Mouse (Mus musculus): ENCODE measurements around the gene Zhx3.
A peak's percentile ranks its signal among the peaks of the same experiment; 100 is the strongest.

The Zhx3 gene

DNA sequence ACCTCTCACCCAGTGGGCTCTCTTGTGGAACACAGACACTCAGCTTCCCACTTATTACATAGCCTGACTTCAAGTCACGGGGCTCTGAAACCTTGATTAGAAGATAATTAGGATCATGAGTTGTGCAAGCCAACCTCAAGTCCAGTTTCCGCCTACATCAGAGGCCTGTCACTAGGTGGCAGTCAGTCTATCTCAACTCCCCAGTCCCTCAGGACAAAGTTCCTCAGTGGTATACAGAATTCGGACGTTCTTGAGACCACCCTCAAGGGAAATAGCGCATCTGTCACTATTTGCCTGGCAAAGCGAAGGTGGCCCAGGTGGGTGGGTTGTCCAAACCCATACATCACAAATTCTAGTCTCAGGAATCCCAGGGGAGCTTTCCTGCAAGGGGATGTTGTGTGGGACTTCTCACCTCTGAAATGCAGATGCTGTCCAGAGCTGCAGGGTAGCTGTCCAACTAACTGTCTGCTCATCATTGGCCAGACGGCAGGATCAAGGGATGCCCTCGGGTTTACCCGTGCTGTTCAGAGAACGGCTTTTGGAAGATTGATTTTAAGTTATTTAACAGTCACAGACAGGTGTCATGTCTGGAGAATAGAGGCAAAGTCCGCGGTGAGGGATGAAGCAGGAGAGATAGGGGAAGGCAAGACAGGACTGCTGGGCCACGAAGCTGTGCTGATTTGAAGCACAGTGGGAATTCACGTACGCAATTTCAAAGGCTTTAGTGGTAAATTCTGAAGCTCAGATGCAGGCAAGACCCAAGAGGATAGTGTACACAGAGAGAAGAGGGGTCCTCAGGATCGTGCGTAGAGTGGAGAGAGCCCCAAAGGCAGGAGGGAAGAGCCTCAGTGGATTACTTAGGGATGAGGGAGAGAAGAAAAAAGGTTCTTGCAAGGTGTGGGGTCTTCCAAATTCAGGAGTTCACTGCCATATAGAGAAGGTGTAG is 142.7 kb downstream of the Zhx3 start:
- peak; percentile 79 for DNase-seq (ENCODE audit: low spot score)

DNA sequence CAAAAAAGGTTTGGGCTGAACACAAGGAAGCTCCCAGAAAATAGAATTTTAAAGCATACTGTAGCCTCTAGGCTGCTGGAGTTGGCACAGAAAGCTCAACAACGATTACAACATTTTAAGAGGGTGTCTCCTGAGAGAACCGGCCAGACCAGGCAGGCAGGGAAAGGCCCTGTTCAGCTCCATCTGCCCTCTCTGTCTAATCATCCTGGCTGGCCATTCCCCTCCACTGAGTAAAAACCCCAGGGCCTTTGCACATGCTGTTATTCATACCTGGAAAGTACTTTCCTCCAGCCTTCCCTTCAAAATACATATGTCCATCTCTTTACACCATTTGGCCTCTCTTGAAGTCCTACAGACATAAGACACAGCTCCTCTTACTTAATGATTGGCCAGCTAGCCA is 143.4 kb downstream of the Zhx3 start:
- DNase-seq (ENCODE audit: low spot score) = peak; percentile 88

DNA sequence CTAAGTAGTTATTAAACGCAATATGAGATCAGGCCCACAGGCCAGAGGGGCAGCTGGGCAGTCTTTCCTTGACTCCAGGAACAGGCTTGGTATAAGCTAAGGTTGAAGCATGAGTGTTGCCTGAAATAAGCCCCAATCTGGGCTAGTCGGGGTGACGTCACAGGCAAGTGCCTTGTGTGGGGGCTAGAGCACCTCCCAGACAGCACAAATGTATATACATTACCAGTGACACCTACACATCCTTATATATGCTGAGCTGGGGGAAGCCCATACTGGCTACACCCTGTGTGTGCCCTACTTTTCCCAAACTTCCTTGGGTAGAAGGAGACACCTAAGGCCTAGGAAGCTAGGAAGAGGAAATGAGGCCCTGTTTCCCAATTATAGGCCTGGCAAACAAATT is 143.8 kb downstream of the Zhx3 start:
- no peak for DNase-seq (ENCODE audit: low spot score)

DNA sequence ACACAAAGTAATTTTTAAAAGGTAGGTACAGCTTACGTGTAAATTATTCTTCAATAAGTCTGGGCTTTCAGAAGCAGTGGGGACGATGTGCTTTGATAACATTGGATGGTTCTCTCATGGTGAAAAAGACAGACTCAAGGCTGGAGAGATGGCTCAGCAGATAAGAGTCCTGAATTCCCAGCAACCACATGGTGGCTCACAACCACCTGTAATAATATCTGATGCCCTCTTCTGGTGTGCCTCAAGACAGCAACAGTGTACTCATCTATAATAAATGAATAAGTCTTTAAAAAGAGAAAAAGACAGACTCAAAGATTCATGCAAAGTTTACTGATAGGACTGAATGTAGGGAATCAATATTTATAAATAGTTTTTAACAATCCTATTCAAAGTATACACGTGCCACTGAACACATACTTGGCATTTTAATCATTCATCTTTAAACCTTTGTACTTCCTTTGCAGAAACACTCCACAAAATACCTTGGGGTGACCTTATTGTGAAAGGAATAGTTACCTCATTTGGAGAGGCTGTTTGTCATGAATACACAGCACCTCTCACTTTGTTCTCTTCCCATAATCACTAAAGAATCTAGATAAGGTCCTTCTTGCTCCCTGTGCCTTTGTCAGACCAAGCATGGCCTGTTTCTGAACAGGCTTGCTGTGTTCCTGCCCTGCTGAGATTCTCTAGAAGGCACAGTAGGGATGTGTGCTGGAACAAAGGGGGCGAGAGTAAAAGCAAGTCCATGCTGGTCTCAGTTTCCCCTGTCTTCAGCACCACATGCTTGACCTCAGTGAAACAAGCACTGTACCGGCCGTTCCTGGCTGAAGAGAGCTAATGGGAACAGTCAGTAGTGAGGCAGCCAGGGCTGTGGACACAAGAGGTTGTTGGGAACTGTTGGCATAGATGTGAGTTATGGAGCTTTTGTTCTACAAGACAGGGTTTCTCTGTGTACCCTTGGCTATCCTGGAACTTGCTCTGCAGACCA is 146.6 kb downstream of the Zhx3 start:
- no peak for DNase-seq (ENCODE audit: low spot score)

DNA sequence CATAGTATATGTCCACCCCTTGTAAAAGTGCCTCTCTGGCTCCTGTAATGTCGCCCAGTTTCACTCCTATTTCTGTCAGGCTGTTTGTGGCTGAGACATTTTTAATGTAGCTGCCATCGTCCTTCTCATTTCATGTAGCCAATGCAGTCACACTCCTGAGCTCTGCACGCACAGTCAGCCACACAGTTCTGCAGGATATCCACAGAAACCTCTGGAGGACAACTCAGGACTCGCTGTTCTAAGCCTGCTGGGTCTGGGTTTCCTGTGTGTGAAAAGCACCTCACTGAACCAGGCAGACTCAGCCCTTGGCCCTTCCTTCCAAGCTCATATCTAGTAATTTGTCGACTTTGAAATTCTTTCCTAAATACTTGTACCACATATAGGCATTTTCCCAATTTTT is 148.3 kb downstream of the Zhx3 start:
- no peak for DNase-seq (ENCODE audit: low spot score)

DNA sequence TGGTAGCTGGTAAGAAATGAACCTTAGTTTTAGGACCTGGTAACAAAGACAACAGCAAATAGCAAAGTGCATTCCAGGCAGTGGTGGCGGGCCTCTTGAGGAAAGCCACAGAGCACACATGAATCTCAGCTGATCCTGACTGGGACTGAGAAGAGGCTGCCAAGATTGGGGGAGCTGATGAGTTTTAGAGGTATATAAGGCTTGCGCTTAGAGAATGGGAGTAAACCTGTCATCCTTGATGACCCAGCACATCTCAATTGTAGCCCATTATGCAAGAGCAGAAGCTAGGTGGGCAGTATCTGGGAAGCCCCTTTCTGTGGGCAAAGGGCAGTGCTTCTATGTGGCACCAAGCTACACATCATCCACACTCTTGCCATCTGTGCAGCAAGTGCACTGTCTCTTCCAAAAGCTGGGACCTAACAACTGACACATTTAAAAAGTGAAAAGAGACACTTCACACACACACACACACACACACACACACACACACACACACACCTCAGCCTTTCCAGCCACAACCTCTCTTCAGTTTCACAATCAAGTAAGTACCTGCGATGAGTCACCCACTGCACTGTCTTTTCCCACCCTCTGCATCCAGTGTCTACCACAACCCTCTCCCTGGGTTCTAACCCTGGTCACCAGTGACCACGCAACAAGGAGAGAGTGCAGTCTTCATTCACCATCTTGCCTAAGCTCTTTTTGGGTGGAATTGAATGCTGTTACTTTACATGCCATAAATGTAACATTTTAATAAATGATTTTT is 149.0 kb downstream of the Zhx3 start:
- DNase-seq (ENCODE audit: low spot score) = no peak

DNA sequence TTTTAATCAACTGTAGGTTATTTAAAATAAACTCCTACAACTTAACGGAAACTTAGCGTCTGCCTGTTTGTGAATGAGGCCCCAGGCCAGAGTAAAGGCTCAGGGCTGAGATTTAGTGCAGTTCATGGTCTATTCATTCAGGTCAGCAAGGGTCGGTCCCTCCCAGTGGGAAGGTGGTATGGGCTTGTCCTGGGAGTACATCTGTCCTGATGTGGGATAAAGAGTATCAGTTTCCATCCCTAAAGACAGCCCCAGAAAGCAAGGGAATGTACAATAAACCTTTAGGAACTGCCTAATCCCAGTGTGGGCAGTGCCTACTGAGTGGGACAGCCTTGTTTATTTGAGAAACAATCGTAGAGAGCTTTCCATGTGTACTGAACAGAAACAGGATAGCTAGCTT is 150.1 kb downstream of the Zhx3 start:
- DNase-seq (ENCODE audit: low spot score) = no peak

DNA sequence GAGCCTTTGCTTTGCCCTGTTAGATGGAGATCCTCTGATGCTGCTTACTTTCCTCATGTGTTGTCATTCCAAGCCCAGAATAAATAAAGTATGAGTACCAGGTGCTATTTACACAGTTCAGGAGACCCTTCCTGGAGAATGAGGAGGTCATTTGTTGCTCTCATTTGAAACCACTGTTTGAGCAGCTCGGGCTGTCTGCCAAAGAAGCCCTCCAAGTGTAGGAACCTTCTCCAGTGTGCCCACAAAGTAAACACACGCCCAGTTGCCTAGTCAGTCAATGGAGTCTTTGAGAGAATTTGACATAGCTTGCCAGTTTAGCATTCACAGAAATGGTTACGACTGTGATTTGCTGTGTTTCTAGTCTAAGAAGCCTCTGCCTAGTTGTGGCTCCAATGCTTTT is 154.0 kb downstream of the Zhx3 start:
- no peak for DNase-seq (ENCODE audit: low spot score)

DNA sequence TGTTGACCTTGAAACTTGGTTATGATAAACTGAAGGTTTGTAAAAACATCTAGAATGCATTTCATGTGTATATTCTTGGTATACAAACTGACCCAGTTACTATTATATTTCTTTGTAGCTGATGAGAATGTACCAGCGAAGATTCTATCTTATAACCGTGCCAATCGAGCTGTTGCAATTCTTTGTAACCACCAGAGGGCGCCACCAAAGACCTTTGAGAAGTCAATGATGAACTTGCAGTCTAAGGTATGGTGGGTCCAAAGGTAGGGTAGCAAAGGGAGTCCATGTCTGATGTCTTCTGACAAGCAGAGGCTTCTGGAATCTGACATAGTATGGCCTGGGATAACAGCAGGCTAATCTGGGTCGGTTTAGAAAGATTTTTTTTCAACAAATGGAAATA is 155.5 kb downstream of the Zhx3 start:
- peak; percentile 61 for DNase-seq (ENCODE audit: low spot score)

DNA sequence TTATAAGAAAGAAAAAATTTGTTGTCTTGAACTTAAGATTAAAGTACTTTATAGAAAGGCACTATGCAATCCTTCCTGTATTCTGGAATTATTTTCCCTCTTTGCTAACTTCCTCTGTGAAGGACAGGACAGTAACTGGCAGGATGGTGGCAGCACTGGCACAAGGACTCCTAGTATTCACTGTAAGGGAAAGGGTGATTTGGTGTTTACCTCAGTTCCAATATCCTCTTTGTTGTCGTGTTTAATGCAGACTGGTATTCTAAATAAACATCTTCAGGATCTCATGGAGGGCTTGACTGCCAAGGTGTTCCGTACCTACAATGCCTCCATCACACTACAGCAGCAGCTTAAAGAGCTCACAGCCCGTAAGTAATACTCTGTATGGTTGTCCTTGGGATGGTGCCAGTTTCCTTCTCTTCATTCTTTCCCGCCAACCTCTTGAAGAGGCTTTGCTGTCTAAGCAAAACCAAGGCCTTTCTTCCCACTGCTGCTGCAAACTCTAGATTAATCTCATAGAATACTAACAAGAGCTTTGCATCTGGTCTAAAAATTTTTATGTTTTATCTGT is 157.3 kb downstream of the Zhx3 start:
- DNase-seq (ENCODE audit: low spot score) = no peak

DNA sequence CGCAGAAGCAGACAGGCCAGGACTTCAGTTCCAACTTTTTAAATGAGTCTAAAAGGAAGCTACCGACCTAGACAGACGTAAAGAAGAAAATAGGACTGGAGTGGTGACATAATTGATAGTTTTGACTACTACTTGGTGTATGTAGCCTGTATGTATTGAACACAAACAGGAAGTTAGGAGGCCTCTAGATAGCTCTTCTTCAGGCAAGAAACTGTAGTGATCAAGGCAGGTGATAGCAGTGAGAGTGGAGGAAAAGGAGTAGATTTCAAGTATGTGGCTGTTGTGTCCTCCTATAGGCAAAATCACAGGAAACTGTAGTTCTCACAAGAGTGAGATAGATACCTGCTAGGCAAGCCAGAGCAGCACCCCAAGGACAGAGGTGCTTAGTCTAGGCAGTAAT is 165.1 kb downstream of the Zhx3 start:
- no peak for DNase-seq (ENCODE audit: low spot score)

DNA sequence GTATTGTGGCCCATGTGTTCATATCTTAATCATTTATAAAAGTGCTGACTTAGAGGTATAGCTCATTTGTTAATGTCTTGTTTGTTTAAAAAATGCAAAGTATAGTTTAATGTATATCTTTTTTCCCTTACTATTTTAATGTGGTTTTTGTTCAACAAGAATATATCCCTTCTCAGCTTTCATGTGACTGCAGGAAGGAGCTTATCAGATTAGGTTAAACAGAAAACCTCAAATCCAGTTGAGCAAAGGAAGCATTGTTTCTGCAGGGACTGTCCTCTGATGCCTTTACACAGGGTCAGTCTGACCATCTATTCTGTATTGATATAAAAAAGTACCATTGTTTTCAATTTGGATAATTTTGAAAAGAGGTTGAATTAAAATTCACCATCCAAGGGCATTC is 170.0 kb downstream of the Zhx3 start:
- DNase-seq (ENCODE audit: low spot score) = no peak

DNA sequence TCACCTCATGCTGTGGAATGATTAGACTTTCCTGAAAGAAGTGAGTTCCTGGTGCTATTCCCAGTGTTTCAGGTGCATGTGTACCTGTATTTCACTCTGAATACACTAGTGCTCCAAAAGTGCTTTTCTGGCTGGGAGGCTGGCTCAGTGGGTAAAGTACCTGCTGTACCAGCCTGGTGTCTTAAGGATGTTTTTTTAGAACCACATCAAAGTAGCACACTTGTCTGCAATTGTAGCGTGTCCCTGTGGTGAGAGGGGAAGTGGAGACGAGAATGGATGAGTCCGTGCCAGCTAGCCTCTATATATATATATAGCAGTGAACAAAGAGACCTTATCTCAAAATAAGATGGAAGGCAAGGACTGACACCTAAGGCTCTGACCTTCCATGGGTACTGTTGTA is 171.2 kb downstream of the Zhx3 start:
- DNase-seq (ENCODE audit: low spot score) = no peak

DNA sequence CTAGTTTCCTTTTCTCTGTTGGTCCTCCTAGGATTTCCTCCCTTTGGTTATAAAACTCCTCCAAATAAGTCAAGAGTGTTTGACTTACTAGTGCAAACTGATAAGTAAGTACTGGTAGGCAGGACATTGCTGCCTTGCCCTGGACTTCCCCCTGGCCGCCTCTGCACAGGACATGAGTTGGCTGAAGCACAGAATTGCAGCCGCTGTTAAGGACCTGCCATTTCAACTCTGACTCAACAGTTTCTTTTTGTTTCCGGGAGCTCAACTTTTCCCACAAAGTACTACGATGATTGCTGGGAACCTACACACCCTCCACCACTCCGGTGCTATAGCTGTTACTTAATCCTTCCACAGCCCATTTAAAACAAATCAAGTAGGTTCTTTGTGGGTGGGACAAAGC is 172.5 kb downstream of the Zhx3 start:
- DNase-seq (ENCODE audit: low spot score) = peak; percentile 91
